Mouse (Mus musculus) E14TG2a.4 (cell line): ENCODE measurements around the gene Svip.

ENCODE experiments used
- H3K27me3 ChIP-seq: 2 replicates; pipeline ENCODE4 v1.6.1; 2014; ENCODE audit warnings: low read length, control low read depth; ENCODE audit not compliant: insufficient read depth
- H3K36me3 ChIP-seq: 2 replicates; pipeline ENCODE4 v1.6.1; 2014; ENCODE audit warnings: low read length, control low read depth; ENCODE audit not compliant: insufficient read depth
- H3K4me1 ChIP-seq: replicated peaks from 2 replicates; pipeline ENCODE4 v1.6.1; 2014; ENCODE audit warnings: low read depth, low read length, control low read depth
- H3K4me3 ChIP-seq: replicated peaks from 2 replicates; pipeline ENCODE4 v1.5.1; 2014; ENCODE audit warnings: mild to moderate bottlenecking, low read length
- H3K9me3 ChIP-seq: 2 replicates; pipeline ENCODE4 v1.6.1; 2014; ENCODE audit warnings: low read length, control low read depth
- CTCF ChIP-seq: conservative IDR thresholded peaks from 2 replicates; pipeline ENCODE4 v1.5.1; 2014; ENCODE audit warnings: low read length
- NANOG ChIP-seq: IDR thresholded peaks from 2 replicates; pipeline ENCODE4 v1.6.1; 2014; ENCODE audit warnings: borderline replicate concordance, low read length, mixed read lengths
- POU5F1 ChIP-seq: IDR thresholded peaks from 2 replicates; pipeline ENCODE4 v1.6.1; 2014; ENCODE audit warnings: low read length, borderline replicate concordance

Svip gene

GRCm38 (mm10) chr7:52005511-52006295 is at the start of gene Svip:
TSS of gene Svip (minus strand) at chr7:52006018.
- peaks cover 29% of the 10 kb centered on the region for H3K4me1 ChIP-seq
- 0 out of 2 replicates have a peak, but pooled peaks cover 5% of the 10 kb centered on the region for H3K36me3 ChIP-seq
- peak within 1 kb of the TSS; percentile 87 for H3K4me3 ChIP-seq
- H3K27me3 ChIP-seq = no peaks in the 10 kb centered on the region
- no peaks in the 10 kb centered on the region for H3K9me3 ChIP-seq
- no peak for TF ChIP-seq CTCF
- TF ChIP-seq POU5F1 = no peak
- no peak for TF ChIP-seq NANOG

- Histone ChIP-seq H3K9me3 (no peaks in the 10 kb centered on the region), H3K4me1 (no peaks in the 10 kb centered on the region), H3K27me3 (no peaks in the 10 kb centered on the region), H3K36me3 (no peaks in the 10 kb centered on the region), H3K4me3 (no peak overlapping the region)
- TF ChIP-seq CTCF = peak; percentile 43
- no peak for TF ChIP-seq NANOG
These were observed 32.1 kb upstream of the Svip start for GRCm38 (mm10) chr7:52037600-52038582.

DNA sequence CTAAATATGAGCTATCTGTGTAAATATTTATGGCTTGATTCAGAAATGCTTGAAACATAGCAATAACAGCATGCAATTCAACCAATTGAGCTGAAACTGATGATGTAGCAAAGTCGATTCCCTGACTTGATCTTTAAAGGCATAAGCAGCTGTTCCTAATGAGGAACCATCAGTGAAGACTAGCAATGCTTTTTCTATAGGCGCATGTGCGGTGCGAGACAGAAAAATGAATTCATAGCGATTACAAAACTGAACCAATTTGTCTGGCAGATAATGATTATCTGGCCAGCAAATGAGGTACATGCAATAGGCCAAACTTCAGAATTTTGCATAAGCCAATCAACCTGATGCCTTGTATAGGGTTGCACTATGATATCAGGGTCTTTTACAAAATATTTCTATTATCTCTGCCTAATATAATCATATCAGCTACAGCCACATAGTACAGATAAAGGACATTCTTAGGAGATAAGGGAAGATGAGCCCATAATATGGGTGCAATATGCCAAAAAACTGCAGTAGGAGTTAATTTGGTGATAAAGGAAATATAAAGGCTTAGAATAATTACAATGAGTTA is 18.3 kb upstream of the Svip start:
- no peaks in the 10 kb centered on the region for H3K27me3 ChIP-seq
- no peaks in the 10 kb centered on the region for H3K36me3 ChIP-seq
- H3K4me1 ChIP-seq = no peaks in the 10 kb centered on the region
- H3K4me3 ChIP-seq = no peak overlapping the region
- no peaks in the 10 kb centered on the region for H3K9me3 ChIP-seq
- no peak for TF ChIP-seq NANOG
- TF ChIP-seq CTCF = no peak
- TF ChIP-seq POU5F1 = no peak

GRCm38 (mm10) chr7:52022039-52022438 is 16.2 kb upstream of the Svip start:
- Histone ChIP-seq H3K27me3 (no peaks in the 10 kb centered on the region), H3K4me3 (no peak overlapping the region), H3K36me3 (no peaks in the 10 kb centered on the region), H3K9me3 (no peaks in the 10 kb centered on the region), H3K4me1 (no peaks in the 10 kb centered on the region)
- TF ChIP-seq NANOG (no peak), POU5F1 (no peak), CTCF (no peak)

DNA sequence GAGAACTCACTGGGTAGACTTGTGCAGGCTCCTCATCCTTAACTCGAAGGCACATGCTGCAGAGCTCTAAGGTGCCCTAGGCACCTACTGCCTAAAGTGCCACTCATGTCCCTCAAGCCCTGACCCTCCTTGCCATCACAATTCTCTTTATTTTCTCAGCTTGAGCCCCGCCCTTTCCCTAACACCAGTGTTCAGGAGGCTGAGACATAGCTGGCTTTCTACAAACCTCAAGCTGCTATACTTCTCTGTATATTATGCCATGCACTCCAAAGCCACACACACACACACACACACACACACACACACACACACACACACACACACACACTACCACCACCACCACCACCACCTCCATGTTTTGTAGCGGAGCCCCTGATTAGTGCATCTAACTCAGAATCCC is 9.8 kb upstream of the Svip start, which contains the start of gene 1700015G11Rik:
1700015G11Rik (minus strand) TSS at position 101 of the 400 bp plus-strand sequence.
- Histone ChIP-seq H3K36me3 (no peaks in the 10 kb centered on the region), H3K4me1 (no peaks in the 10 kb centered on the region), H3K9me3 (no peaks in the 10 kb centered on the region), H3K4me3 (no peak within 1 kb of the TSS), H3K27me3 (no peaks in the 10 kb centered on the region)
- TF ChIP-seq NANOG (no peak), CTCF (no peak), POU5F1 (no peak)

DNA sequence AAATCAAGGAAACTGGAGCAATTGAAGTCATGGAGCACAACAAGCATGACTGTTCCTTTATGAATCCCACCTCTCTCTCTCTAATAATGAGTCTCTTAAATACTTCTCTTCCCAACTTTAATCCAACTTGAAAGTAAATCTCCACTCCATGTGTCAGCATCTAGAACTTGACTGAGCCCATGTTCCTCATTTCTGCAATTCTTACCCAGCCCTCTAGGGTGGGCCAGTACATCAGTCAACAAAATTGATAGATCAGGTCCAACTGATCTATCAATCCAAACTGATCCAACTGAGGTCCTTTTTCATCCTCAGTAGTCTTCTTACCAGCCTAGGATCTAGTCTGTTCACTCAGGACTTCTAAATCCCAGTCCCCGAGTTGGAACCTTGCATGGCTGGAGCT is 9.4 kb upstream of the Svip start:
- no peaks in the 10 kb centered on the region for H3K27me3 ChIP-seq
- H3K4me3 ChIP-seq = no peak overlapping the region
- no peaks in the 10 kb centered on the region for H3K36me3 ChIP-seq
- no peaks in the 10 kb centered on the region for H3K4me1 ChIP-seq
- no peaks in the 10 kb centered on the region for H3K9me3 ChIP-seq
- no peak for TF ChIP-seq NANOG
- TF ChIP-seq CTCF = peak; percentile 11; the same call in 1 of the 2 replicates

GRCm38 (mm10) chr7:52013457-52013856 is 7.6 kb upstream of the Svip start:
- Histone ChIP-seq H3K4me1 (no peaks in the 10 kb centered on the region), H3K36me3 (no peaks in the 10 kb centered on the region), H3K9me3 (no peaks in the 10 kb centered on the region), H3K4me3 (no peak overlapping the region), H3K27me3 (no peaks in the 10 kb centered on the region)
- TF ChIP-seq NANOG = no peak
- TF ChIP-seq POU5F1 = no peak
- no peak for TF ChIP-seq CTCF

- Histone ChIP-seq H3K9me3 (no peaks in the 10 kb centered on the region), H3K4me3 (no peak overlapping the region), H3K4me1 (peaks cover 27% of the 10 kb centered on the region), H3K36me3 (0 out of 2 replicates have a peak, but pooled peaks cover 4% of the 10 kb centered on the region), H3K27me3 (no peaks in the 10 kb centered on the region)
- TF ChIP-seq NANOG (no peak), CTCF (no peak), POU5F1 (no peak)
These were observed 1.3 kb upstream of the Svip start for GRCm38 (mm10) chr7:52007138-52007537.
